Mouse (Mus musculus) lung, embryonic 15.5 days (tissue): ENCODE results near the gene Pxn. TPM values are rescaled to one million over a fixed set of nuclear protein-coding genes. Genes with fewer than 3 reads are reported as not detected.
"Not testable (repeated sequence)": the region's sequence is repeated elsewhere in the genome, so short reads cannot be mapped to it uniquely, and the experiment has no call there.

ENCODE experiments used
- ATAC-seq: fragments of 200-750 bp; cut with Nextera tagmentation; 2 replicates; pipeline ENCODE4 v1.8.0; 2017; ENCODE audit warnings: moderate number of reproducible peaks, borderline replicate concordance; ENCODE audit not compliant: low FRiP score, low TSS enrichment; ENCODE audit errors: extremely low read depth
- H3K27ac ChIP-seq: fragments of 300-500 bp; sonication (generic); 2 replicates; pipeline ENCODE4 v1.5.1; 2015; ENCODE audit warnings: moderate library complexity, mild to moderate bottlenecking, inconsistent platforms
- H3K27me3 ChIP-seq: fragments of 300-500 bp; sonication (generic); 2 replicates; pipeline ENCODE4 v1.6.1; 2015; ENCODE audit warnings: inconsistent platforms
- H3K36me3 ChIP-seq: fragments of 300-500 bp; sonication (generic); 2 replicates; pipeline ENCODE4 v1.6.1; 2015; ENCODE audit warnings: inconsistent platforms
- H3K4me1 ChIP-seq: fragments of 300-500 bp; sonication (generic); 2 replicates; pipeline ENCODE4 v1.6.1; 2015; ENCODE audit warnings: inconsistent platforms
- H3K4me2 ChIP-seq: fragments of 300-500 bp; sonication (generic); 2 replicates; pipeline ENCODE4 v1.6.1; 2015; ENCODE audit warnings: inconsistent platforms, mild to moderate bottlenecking, moderate library complexity
- H3K4me3 ChIP-seq: fragments of 300-500 bp; sonication (generic); 2 replicates; pipeline ENCODE4 v1.5.1; 2015; ENCODE audit warnings: mild to moderate bottlenecking, inconsistent platforms
- H3K9ac ChIP-seq: fragments of 300-500 bp; sonication (generic); 2 replicates; pipeline ENCODE4 v1.6.1; 2015; ENCODE audit warnings: inconsistent platforms
- H3K9me3 ChIP-seq: fragments of 300-500 bp; sonication (generic); 2 replicates; pipeline ENCODE4 v1.6.1; 2016; ENCODE audit warnings: inconsistent platforms
- WGBS: fragments of 180-500 bp; shearing (Covaris S2); methylation state at CpG from one replicate; pipeline ENCODE4 v1.1.7; 2015; 5-methylcytosine and 5-hydroxymethylcytosine counted together
- polyA plus RNA-seq: library from polyadenylated mRNA; unstranded; fragments of >200 nt; fragmentation: Nextera tagmentation; extraction: Ambion mirVana; gene quantifications from 2 replicates; pipeline ENCODE4 v1.2.1, GENCODE M21; 2015

Gene Pxn
- polyA plus RNA-seq, 1 experiment from 2014 or later, result 58.6 TPM

- 73% methylated on average over 6 of the region's 6 CpGs for WGBS
- Histone ChIP-seq H3K4me1 (peaks cover 39% of the 10 kb centered on the region), H3K27ac (peak overlapping the region; percentile 96), H3K27me3 (no peaks in the 10 kb centered on the region), H3K4me2 (peak overlapping the region; percentile 55), H3K4me3 (no peak overlapping the region), H3K9me3 (no peaks in the 10 kb centered on the region), H3K9ac (no peak overlapping the region), H3K36me3 (no peaks in the 10 kb centered on the region)
- ATAC-seq, result 0 out of 2 replicates have a peak, but pooled peaks have one; percentile 9
These were observed 7.9 kb downstream of the Pxn start for GRCm38 (mm10) chr5:115514346-115514745.

GRCm38 (mm10) chr5:115514896-115515587 is 8.6 kb downstream of the Pxn start:
- ATAC-seq, result peak; percentile 75
- Histone ChIP-seq H3K9ac (0 out of 2 replicates have a peak overlapping the region, but pooled peaks have one; percentile 23), H3K4me1 (peaks cover 36% of the 10 kb centered on the region), H3K9me3 (no peaks in the 10 kb centered on the region), H3K27ac (peak overlapping the region; percentile 96), H3K36me3 (no peaks in the 10 kb centered on the region), H3K4me2 (peak overlapping the region; percentile 55), H3K27me3 (no peaks in the 10 kb centered on the region), H3K4me3 (peak overlapping the region; percentile 18)
- 21% methylated on average over 20 of the region's 20 CpGs for WGBS

GRCm38 (mm10) chr5:115516081-115516907 is 9.8 kb downstream of the Pxn start:
- Histone ChIP-seq H3K9ac (no peak overlapping the region), H3K36me3 (no peaks in the 10 kb centered on the region), H3K4me2 (peak overlapping the region; percentile 55), H3K27me3 (no peaks in the 10 kb centered on the region), H3K4me3 (no peak overlapping the region), H3K9me3 (no peaks in the 10 kb centered on the region), H3K4me1 (peaks cover 43% of the 10 kb centered on the region), H3K27ac (peak overlapping the region; percentile 96)
- WGBS, result 70% methylated on average over 32 of the region's 32 CpGs
- ATAC-seq, result no peak

GRCm38 (mm10) chr5:115516908-115517307 is 10.4 kb downstream of the Pxn start:
- Histone ChIP-seq H3K4me2 (peak overlapping the region; percentile 55; the same call in 1 of the 2 replicates), H3K4me1 (peaks cover 49% of the 10 kb centered on the region), H3K27me3 (no peaks in the 10 kb centered on the region), H3K9me3 (no peaks in the 10 kb centered on the region), H3K4me3 (no peak overlapping the region), H3K36me3 (no peaks in the 10 kb centered on the region), H3K27ac (peak overlapping the region; percentile 96), H3K9ac (no peak overlapping the region)
- ATAC-seq, result no peak
- WGBS, result 88% methylated on average over 7 of the region's 7 CpGs

- Histone ChIP-seq H3K4me2 (no peak overlapping the region), H3K27me3 (no peaks in the 10 kb centered on the region), H3K9ac (no peak overlapping the region), H3K27ac (0 out of 2 replicates have a peak overlapping the region, but pooled peaks have one; percentile 96), H3K4me1 (peaks cover 55% of the 10 kb centered on the region), H3K36me3 (no peaks in the 10 kb centered on the region), H3K9me3 (no peaks in the 10 kb centered on the region), H3K4me3 (no peak overlapping the region)
- WGBS, result 87% methylated on average over 9 of the region's 9 CpGs
- ATAC-seq, result no peak
These were observed 11.0 kb downstream of the Pxn start for GRCm38 (mm10) chr5:115517501-115517900.

- 91% methylated on average over 8 of the region's 8 CpGs for WGBS
- not testable (repeated sequence) for H3K4me2 ChIP-seq, H3K9me3 ChIP-seq, H3K9ac ChIP-seq, H3K4me3 ChIP-seq, ATAC-seq, H3K36me3 ChIP-seq, H3K27me3 ChIP-seq, H3K27ac ChIP-seq
- peaks cover 62% of the 10 kb centered on the region for H3K4me1 ChIP-seq
These were observed 11.7 kb downstream of the Pxn start for GRCm38 (mm10) chr5:115518214-115518613.

GRCm38 (mm10) chr5:115520325-115520869 is 13.9 kb downstream of the Pxn start:
- Histone ChIP-seq H3K27me3 (no peaks in the 10 kb centered on the region), H3K4me1 (peaks cover 63% of the 10 kb centered on the region), H3K4me3 (0 out of 2 replicates have a peak overlapping the region, but pooled peaks have one; percentile 2), H3K27ac (peak overlapping the region; percentile 78), H3K4me2 (peak overlapping the region; percentile 39), H3K36me3 (no peaks in the 10 kb centered on the region), H3K9me3 (no peaks in the 10 kb centered on the region), H3K9ac (no peak overlapping the region)
- ATAC-seq, result no peak
- WGBS, result 42% methylated on average over 21 of the region's 21 CpGs

- H3K36me3 ChIP-seq, result no peaks in the 10 kb centered on the region
- H3K4me1 ChIP-seq, result peaks cover 74% of the 10 kb centered on the region
- no peak overlapping the region for H3K4me3 ChIP-seq
- no peaks in the 10 kb centered on the region for H3K9me3 ChIP-seq
- peak overlapping the region; percentile 78 for H3K27ac ChIP-seq
- H3K4me2 ChIP-seq, result peak overlapping the region; percentile 31
- no peaks in the 10 kb centered on the region for H3K27me3 ChIP-seq
- ATAC-seq, result peak; percentile 37; the same call in 1 of the 2 replicates
- H3K9ac ChIP-seq, result no peak overlapping the region
- 38% methylated on average over 20 of the region's 21 CpGs for WGBS
These were observed 15.3 kb downstream of the Pxn start for GRCm38 (mm10) chr5:115521553-115522461.

GRCm38 (mm10) chr5:115522531-115522930 is 16.1 kb downstream of the Pxn start:
- Histone ChIP-seq H3K27ac (peak overlapping the region; percentile 78), H3K4me1 (peaks cover 74% of the 10 kb centered on the region), H3K9ac (no peak overlapping the region), H3K4me2 (peak overlapping the region; percentile 31; the same call in 1 of the 2 replicates), H3K36me3 (no peaks in the 10 kb centered on the region), H3K4me3 (no peak overlapping the region), H3K27me3 (no peaks in the 10 kb centered on the region), H3K9me3 (no peaks in the 10 kb centered on the region)
- 77% methylated on average over 4 of the region's 4 CpGs for WGBS
- no peak for ATAC-seq

GRCm38 (mm10) chr5:115522981-115523499 is 16.6 kb downstream of the Pxn start:
- H3K4me3 ChIP-seq, result no peak overlapping the region
- no peaks in the 10 kb centered on the region for H3K36me3 ChIP-seq
- WGBS, result 62% methylated on average over 15 of the region's 15 CpGs
- no peaks in the 10 kb centered on the region for H3K9me3 ChIP-seq
- H3K27me3 ChIP-seq, result no peaks in the 10 kb centered on the region
- ATAC-seq, result no peak
- no peak overlapping the region for H3K9ac ChIP-seq
- H3K4me2 ChIP-seq, result no peak overlapping the region
- H3K27ac ChIP-seq, result peak overlapping the region; percentile 78
- peaks cover 78% of the 10 kb centered on the region for H3K4me1 ChIP-seq

GRCm38 (mm10) chr5:115523971-115524370 is 17.5 kb downstream of the Pxn start:
- no peak overlapping the region for H3K4me3 ChIP-seq
- peaks cover 85% of the 10 kb centered on the region for H3K4me1 ChIP-seq
- H3K9ac ChIP-seq, result no peak overlapping the region; the same call in 1 of the 2 replicates
- no peaks in the 10 kb centered on the region for H3K27me3 ChIP-seq
- peak overlapping the region; percentile 78 for H3K27ac ChIP-seq
- peak overlapping the region; percentile 36 for H3K4me2 ChIP-seq
- H3K9me3 ChIP-seq, result no peaks in the 10 kb centered on the region
- WGBS, result 8% methylated on average over 15 of the region's 15 CpGs
- peak; percentile 65 for ATAC-seq
- H3K36me3 ChIP-seq, result no peaks in the 10 kb centered on the region
